Mouse (Mus musculus): ENCODE results near the gene Hnf1a.
"Not testable (repeated sequence)": the region's sequence is repeated elsewhere in the genome, so short reads cannot be mapped to it uniquely, and the experiment has no call there.

Gene Hnf1a

DNA sequence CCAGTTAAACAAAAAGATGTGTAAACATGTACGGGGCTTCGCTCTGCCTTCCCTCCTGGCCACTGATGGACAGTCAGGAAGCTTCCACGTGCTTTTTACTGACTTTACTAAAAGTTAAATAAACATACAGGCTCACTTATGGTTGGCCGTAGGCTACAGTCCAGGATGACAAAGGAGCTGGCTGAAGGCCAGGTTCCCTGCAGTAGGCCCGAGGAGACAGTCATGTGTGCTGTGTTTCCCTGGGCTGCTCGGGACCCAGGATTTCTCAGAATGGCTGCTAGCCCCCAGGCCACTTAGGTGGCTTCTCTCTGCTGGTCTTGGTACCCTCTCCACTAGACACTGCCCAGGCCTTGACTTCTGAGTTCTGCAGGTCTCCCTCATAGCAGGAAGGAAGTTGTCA is 22.0 kb downstream of the Hnf1a start:
- in situ Hi-C loops (cut with MboI; ENCODE audit: low sequenced_read_pairs), result no loop called here

DNA sequence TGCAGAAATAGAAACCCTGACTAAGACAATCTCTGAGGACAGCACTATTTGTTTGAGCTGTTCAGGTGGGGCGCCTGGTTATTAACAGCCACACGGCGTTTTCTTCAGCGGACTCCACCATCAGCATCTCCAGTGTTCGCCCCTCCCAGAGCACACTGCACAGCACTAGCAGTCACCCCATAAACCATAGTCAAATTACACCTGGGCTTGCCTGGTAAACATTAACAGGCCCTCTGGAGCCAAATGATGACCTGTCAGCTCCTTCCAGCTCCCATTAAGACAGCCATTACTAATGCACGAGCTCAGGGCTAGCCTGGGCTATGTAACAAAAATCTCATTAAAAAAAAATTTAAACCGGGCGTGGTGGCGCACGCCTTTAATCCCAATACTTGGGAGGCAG is 25.8 kb downstream of the Hnf1a start:
- in situ Hi-C loops (cut with MboI; ENCODE audit: low sequenced_read_pairs), result no loop called here

DNA sequence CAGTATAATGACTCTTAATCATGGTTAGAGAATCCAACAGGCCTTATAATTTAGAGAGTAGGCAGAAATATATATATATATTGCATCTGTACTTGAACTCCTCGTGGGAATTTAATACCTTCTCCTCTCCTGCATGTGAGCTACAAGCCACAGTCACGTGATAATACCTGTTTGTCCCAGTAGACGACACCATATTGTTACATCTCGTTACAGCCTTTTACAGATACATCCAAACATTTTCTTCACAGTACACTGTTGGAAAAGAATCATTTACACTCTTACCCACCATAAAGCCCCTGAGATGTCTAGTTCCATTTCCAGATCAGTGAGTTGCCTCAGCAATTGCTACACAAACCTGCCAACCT is 28.1 kb downstream of the Hnf1a start:
- in situ Hi-C loops (cut with MboI; ENCODE audit: low sequenced_read_pairs), result no loop called here

DNA sequence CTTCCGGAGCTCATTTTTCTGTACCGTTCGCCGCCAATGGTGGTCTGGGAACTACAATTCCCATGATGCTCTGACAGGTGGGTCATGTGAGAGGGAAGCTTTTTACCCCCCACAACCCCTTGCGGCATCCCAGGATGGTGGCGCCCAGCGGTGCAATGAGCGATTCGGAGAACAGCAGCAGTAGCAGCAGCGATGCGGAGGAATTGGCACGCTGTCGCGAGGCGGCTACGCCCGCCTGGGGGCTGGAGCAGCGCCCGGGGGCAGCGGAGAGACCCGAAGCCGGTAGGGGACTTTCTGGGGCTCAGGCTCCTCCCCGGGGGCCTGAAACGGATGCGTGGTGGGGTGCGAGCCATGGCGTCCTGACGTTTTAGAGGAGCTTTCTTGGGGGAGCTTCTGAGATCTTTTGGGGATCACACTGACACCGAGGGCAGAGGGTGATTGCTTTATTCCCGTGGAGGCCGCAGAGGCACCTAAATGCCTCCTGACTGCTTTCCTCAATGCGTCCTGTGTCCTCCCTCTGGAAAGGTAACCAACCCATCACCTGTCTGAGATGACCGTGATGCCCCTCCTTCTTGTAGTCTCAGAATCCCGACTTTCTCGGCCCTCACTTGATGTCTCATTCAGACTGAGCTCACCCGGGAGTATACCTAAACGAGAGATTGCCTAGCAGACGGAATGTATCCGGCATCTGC is 28.7 kb downstream of the Hnf1a start, which contains the start of gene 2210016L21Rik:
2210016L21Rik (plus strand) TSS at position 85 of the 692 bp plus-strand sequence.
- in situ Hi-C loops (cut with MboI; ENCODE audit: low sequenced_read_pairs), result no loop called here

DNA sequence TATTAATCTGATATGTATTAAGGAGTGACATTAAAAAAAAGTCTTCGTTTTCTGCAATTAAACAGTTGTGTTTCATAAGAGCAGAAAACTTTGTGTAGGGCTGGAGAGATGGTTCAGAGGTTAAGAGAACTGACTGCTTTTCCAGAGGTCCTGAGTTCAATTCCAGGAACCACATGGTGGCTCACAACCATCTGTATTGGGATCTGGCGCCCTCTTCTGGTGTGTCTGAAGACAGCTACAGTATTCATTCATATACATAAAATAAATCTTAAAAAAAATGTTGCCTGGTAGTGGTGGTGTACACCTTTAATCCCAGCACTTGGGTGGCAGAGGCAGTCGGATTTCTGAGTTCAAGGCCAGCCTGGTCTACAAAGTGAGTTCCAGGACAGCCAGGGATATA is 29.8 kb downstream of the Hnf1a start:
- in situ Hi-C loops (cut with MboI; ENCODE audit: low sequenced_read_pairs), result not testable (repeated sequence)

DNA sequence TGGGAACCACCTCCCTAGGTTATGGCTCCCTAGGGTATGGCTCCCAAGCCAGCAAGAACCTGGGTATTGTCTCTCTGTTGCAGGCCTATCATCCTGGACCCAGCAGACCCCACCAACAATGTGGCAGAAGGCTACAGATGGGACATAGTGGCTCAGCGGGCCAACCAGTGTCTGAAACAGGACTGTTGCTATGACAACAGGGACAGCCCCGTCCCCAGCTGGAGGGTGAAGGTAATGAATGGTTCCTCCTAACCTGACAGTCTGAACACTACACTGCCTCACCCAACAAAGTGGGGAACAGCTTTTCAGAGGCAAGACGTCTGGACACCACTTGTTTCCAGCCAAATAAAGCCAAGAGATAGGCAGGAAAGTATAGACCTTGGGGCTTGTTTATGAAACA is 35.1 kb downstream of the Hnf1a start:
- in situ Hi-C loops (cut with MboI; ENCODE audit: low sequenced_read_pairs), result no loop called here

DNA sequence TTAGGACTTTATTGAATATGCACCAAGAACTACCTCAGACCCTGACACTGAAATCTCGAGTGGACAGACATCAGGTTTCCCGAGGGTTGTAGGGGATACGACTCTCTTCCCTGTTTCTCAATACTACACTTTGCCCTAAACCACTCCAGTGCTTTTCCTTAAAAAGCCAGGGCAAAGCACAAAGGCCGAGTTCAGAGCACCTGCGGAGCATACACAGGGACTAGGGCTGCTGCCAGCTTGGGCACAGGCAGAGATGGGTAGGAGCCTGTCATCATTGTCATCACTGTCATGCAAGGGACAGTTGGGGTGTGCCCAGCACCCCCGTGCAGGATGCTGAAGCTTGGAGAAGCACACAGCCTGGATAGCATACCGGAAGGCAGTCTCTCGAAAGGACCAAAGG is 37.7 kb downstream of the Hnf1a start:
- in situ Hi-C loops (cut with MboI; ENCODE audit: low sequenced_read_pairs), result no loop called here

DNA sequence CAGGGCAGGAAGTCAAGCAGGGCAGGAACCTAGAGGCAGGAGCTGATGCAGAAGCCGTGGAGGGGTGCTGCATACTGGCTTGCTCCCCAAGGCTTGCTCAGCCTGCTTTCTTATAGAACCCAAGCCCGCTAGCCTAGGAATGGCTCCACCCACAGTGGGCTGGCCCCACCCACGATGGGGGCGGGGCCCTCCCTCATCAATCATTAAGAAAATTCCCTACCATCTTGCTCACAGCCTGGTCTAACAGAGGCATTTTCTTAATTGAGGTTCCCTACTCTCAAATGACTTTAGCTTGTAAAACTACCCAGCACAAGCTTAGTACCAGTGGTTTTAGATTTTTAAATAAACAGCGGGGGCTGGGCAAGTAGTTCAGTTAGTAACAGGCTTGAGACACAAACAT is 39.3 kb downstream of the Hnf1a start:
- in situ Hi-C loops (cut with MboI; ENCODE audit: low sequenced_read_pairs), result no loop called here

DNA sequence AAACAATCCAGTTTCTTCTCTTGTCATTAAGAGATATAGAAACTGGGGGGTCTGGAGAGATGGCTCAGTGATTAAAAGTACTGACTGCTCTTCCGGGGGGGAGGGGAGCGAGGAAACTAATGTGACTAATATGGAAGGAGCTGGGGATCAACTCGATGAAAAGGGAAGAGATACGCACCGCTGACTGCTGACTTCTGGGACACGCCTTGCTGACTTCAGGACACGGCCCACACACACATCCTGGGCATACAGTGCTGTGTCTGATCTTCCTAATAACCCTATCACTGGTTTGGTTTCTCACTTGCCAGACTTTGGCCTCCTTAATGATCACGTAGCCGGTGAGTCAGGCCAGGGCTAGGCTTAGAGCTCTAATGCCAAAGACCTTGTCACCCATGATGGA is 44.1 kb downstream of the Hnf1a start:
- in situ Hi-C loops (cut with MboI; ENCODE audit: low sequenced_read_pairs), result no loop called here

DNA sequence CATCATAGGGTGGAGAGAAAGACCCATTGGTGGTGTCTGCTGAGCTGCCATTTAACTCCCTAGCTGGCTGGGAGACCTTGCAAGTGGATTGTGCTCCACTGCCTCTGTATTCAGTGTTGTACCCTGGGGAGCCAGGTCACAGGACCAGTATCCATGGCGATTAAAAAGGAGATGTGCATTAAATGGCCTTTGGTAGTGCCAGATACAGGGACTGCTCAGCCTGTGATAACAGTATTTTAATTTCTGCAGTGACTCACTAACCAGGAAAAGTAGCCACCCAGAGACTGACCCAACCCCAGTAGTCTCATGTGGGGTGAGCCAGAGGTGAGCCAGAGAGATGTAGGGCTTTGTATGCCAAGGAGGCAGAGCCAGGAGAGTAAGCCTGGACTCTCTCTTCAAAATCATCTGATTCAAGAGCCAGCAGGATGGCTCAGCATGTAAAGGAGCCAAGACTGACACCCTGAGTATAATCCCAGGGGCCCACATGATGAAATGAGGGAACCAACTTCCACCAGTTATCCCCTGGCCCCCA is 44.7 kb downstream of the Hnf1a start:
- in situ Hi-C loops (cut with MboI; ENCODE audit: low sequenced_read_pairs), result no loop called here

DNA sequence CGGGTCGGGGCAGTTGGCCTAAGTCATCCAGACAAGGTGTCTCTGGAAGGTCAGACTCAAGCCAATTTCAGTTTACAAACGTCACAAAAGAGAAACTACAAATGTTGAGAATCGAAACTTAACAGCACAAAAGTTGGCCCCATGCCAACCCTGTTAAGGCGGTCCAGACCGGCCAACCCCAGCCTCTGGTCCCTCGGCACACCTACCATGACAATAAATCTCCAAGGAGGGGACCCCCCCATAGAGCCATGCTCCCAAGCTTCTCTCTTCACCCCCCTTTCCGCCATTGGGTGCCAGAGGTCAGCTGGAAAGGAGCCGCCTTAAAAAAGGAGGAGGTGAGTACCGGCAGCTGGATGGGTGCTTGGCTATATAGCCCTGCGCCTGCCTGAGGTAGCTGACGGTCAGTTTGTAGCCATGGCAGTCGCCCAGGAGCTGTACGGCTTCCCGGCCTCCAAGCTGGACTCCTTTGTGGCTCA is 47.9 kb downstream of the Hnf1a start, which contains the start of gene Oasl1:
Oasl1 (plus strand) TSS at position 243 of the 476 bp plus-strand sequence.
- in situ Hi-C loops (cut with MboI; ENCODE audit: low sequenced_read_pairs), result no loop called here

DNA sequence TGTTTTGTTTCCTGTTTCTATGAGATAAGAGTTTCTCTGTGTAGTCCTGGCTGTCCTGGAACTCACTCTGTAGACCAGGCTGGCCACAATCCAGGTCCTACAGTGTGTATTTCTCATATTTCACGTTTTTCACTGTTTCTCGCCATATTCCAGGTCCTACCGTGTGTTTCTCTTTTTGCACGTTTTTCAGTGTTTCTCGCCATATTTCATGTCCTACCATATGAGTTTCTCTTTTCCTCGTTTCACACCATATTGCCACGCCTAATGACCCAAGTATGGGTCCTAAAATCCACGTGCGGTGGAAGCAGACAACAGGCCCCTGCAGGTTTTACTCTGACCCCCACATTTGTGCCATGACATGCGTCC is 48.5 kb downstream of the Hnf1a start:
- in situ Hi-C loops (cut with MboI; ENCODE audit: low sequenced_read_pairs), result no loop called here

DNA sequence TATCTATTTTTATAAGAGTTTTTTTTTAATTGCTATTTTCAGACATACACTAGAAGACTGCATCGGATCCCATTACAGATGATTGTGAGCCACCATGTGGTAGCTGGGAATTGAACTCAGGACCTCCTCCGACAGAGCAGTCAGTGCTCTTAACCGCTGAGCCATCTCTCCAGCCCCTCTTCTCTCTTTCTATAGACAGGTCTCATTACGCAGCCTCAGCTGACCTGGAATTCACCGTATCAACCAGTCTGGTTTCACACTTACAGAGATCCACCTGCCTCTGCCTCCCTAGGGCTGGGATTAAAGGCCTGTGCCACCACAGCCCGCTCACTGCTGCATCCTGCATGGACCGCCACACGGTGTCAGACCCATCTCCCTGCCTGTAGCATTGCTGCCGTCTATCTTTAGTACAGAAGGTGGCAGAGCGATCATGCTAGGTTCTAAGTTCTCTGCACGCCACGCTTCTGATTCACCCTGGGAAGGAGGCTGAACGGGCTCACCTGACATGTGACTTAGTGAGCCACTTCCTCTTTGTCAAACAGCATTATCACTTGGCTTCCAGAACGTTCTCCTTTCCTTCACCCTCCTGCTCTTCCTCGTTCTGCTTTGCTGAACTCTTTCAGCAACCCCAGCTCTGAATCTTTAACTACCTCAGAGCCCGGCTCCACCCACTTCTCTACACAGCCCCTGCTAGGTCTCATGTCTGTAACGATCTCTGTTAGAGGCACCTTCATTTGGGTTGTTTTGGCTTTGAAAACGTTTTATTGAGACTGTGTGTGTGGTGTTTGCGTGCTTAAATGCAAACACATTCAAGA is 49.1 kb downstream of the Hnf1a start:
- in situ Hi-C loops (cut with MboI; ENCODE audit: low sequenced_read_pairs), result no loop called here

DNA sequence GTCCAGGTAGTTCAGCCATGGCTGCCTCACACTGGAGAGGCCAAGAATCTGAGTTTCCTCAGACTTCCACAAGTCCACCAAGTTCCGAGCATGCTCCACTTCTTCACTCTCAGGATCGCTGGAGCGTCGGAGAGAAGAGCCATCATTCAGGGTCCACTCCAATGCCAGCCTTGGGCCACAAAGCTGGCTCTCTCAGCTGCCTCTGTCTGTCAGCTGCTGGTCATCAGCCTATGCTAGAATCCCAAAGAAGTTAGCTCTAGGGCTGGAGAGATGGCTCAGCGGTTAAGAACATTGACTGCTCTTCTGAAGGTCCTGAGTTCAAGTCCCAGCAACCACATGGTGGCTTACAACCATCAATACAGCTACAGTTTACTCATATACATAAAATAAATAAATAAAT is 53.5 kb downstream of the Hnf1a start:
- in situ Hi-C loops (cut with MboI; ENCODE audit: low sequenced_read_pairs), result not testable (repeated sequence)

DNA sequence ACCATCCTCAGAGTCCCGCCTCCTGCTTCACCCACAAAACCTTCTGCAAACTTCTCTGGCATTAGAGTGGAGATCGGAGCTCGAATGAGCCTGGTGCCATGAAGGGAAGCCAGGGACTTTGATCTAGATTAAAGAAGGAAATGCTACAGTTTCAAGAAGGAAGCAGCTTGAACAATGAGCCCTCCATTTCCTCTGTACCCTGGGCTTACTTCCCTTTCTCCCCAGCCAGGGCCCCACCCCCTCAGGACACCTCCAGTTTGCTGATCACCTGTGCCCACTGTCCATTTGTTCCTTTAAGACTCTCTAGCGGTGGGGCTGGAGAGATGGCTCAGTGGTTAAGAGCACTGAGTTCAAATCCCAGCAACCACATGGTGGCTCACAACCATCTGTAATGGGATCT is 54.1 kb downstream of the Hnf1a start:
- in situ Hi-C loops (cut with MboI; ENCODE audit: low sequenced_read_pairs), result no loop called here

DNA sequence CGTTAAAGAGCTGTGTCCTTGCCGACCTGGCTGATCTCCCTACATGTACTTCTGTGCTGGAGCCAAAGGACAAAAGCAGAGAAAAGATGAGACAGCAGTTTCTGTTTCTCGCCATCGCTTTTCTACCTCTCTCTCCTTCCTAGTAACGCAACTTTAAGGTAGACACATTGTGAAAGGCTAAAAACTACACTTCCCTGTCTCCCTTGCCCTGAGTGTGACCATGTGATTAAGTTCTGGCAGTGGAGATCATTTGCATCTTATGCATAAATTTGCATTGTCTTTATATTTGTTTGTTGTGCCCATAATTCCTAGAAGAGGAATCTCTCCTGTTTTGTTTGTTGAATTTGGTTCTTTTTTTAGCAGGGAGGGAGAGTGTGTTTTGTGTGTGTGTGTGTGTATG is 55.0 kb downstream of the Hnf1a start:
- in situ Hi-C loops (cut with MboI; ENCODE audit: low sequenced_read_pairs), result no loop called here

DNA sequence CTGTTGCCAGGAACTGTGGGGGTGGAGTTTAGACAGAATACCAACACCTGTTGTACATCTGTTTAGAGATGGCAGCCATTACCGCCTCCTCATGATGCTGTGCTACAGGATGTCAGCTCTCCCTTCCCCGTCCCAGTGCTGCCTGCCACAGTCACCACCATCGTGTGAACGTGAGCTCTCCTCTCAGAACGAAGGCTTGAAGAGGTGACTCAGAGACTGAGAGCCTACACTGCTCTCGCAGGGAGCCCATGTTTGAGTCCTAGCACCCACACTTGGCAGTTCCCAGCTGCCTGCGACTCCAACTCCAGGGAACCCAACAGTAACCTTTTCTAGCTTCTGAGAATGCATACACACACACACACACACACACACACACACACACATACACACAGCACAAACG is 56.0 kb downstream of the Hnf1a start:
- in situ Hi-C loops (cut with MboI; ENCODE audit: low sequenced_read_pairs), result no loop called here

DNA sequence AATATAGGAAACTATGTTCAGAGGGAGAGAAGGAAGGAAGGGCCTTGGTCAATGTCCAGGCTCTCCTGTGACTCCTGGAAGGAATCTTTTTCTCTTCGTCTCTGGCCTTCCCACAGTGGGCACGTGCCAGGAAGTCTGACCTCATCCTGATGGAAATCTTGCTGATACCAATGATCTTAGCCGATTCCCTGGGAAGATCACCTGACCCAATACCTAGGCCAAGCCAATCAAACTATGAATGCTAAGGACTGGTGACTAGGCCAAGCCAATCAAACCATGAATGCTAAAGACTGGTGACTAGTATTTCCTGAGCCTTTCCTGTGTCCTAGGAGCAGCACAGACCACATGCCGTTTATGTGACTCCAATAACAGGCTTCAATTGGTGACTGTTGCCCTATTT is 57.2 kb downstream of the Hnf1a start:
- in situ Hi-C loops (cut with MboI; ENCODE audit: low sequenced_read_pairs), result no loop called here

DNA sequence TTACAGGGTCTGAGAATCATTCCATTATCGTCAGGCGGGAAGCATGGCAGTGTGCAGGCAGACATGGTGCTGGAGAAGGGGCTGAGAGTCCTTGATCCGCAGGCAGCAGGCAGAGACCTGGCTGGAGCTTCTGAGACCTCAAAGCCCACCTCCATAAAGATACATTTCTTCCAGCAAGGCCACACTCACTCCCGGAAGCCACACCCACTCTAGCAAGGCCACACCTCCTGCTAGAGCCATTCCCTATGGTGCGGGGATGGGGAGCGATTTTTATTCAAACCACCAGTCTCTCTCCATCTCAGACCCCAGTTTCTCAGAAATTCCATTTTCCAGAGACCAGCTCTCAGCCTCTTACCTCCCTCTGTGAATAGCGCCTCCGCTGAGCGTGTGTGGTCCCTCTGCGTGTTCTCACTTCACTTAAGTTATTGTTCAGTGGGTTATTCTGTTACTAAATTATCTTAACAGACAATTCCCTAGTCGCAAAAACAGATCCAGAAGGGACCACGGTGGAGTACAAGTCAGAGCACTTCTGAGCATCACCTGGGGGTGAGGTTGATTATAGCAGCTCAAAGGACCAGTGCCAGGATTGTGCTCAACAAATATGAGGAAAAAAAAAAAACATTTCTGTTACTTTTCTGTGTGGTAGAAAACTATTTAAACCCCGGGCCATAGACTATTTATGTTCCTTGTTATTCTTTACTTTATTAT is 62.1 kb downstream of the Hnf1a start:
- in situ Hi-C loops (cut with MboI; ENCODE audit: low sequenced_read_pairs), result no loop called here

DNA sequence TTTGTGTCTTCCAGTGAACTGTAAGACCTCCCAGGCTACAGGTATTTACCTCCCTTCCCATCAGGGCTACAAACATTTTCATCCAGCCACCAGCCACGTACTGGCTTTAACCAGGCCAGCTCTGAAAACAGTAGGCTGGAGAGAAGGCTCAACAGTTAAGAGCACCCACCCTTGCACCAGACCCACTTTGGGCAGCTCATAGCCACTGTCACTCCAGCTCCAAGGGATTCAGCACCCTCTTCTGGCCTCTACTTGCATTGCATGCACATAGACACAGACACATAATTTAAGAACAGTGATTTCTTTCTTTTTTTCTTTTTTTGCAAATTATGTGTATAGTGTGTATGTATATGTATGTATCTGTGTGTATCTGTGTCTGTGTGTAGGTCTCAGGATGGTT is 68.5 kb downstream of the Hnf1a start:
- in situ Hi-C loops (cut with MboI; ENCODE audit: low sequenced_read_pairs), result no loop called here

Data from CH12F3 (cell line).